Mouse (Mus musculus): Measurements from ENCODE around the gene Gm9040. TPM values are rescaled to one million over a fixed set of nuclear protein-coding genes. Genes with fewer than 3 reads are reported as not detected.
"Not testable (repeated sequence)": the region's sequence is repeated elsewhere in the genome, so short reads cannot be mapped to it uniquely, and the experiment has no call there.

Gene Gm9040
- total RNA-seq (2021): not detected

- not testable (repeated sequence) for DNase-seq
Measured at GRCm38 (mm10) chr10:118326869-118327268, at the start of gene Gm9040. TSS of gene Gm9040 (minus strand) at chr10:118326969.

GRCm38 (mm10) chr10:118370443-118370842, 43.7 kb upstream of the Gm9040 start:
- DNase-seq: peak; percentile 84

GRCm38 (mm10) chr10:118369518-118369917, 42.7 kb upstream of the Gm9040 start:
- no peak for DNase-seq

- DNase-seq: not testable (repeated sequence)
Measured at GRCm38 (mm10) chr10:118354005-118354404, 27.2 kb upstream of the Gm9040 start, which contains the start of gene Gm9049. TSS of gene Gm9049 (minus strand) at chr10:118354105.

GRCm38 (mm10) chr10:118348579-118348978, 21.8 kb upstream of the Gm9040 start, which contains the start of gene Gm9048:
TSS of gene Gm9048 (minus strand) at chr10:118348679.
- DNase-seq: not testable (repeated sequence)

GRCm38 (mm10) chr10:118343155-118343554, 16.4 kb upstream of the Gm9040 start, which contains the start of gene Gm9046:
TSS of gene Gm9046 (minus strand) at chr10:118343255.
- not testable (repeated sequence) for DNase-seq

- DNase-seq: not testable (repeated sequence)
Measured at GRCm38 (mm10) chr10:118337731-118338130, 11.0 kb upstream of the Gm9040 start, which contains the start of gene Gm9045. TSS of gene Gm9045 (minus strand) at chr10:118337831.

- DNase-seq: not testable (repeated sequence)
Measured at GRCm38 (mm10) chr10:118332308-118332707, 5.5 kb upstream of the Gm9040 start, which contains the start of gene Gm9044. TSS of gene Gm9044 (minus strand) at chr10:118332408.

GRCm38 (mm10) chr10:118319024-118319423, 7.7 kb downstream of the Gm9040 start:
- DNase-seq: no peak

- DNase-seq: not testable (repeated sequence)
Measured at GRCm38 (mm10) chr10:118302133-118302532, 24.6 kb downstream of the Gm9040 start.

- no peak for DNase-seq
Measured at GRCm38 (mm10) chr10:118294938-118295337, 31.8 kb downstream of the Gm9040 start, which contains the start of gene Iltifb. TSS of gene Iltifb (minus strand) at chr10:118295038.

GRCm38 (mm10) chr10:118283016-118283415, 43.8 kb downstream of the Gm9040 start:
- not testable (repeated sequence) for DNase-seq

GRCm38 (mm10) chr10:118282565-118282964, 44.2 kb downstream of the Gm9040 start:
- not testable (repeated sequence) for DNase-seq

GRCm38 (mm10) chr10:118278069-118278468, 48.7 kb downstream of the Gm9040 start:
- not testable (repeated sequence) for DNase-seq

Other genes starting within 250 kb of the Gm9040 start
- gene Mdm1, start 185.2 kb downstream of the Gm9040 start, total RNA-seq (2021): 10 to 100 TPM in 1 of 2 experiments, 1 to 10 TPM in 1; 9.6 to 13.1 TPM
- not detected for gene Il22, start 122.0 kb downstream of the Gm9040 start, total RNA-seq (2021)
- under 1 TPM; 0.56 to 0.57 TPM for gene Gm32717, start 86.2 kb downstream of the Gm9040 start, total RNA-seq (2021)
- gene Gm32802, start 68.3 kb downstream of the Gm9040 start, total RNA-seq (2021): under 1 TPM; 0.56 to 0.57 TPM
- gene Iltifb, start 31.9 kb downstream of the Gm9040 start, total RNA-seq (2021): not detected
- not detected for gene Gm9044, start 5.4 kb upstream of the Gm9040 start, total RNA-seq (2021)
- gene Gm9045, start 10.9 kb upstream of the Gm9040 start, total RNA-seq (2021): not detected
- not detected for gene Gm9046, start 16.3 kb upstream of the Gm9040 start, total RNA-seq (2021)
- gene Gm9048, start 21.7 kb upstream of the Gm9040 start, total RNA-seq (2021): not detected
- gene Gm9049, start 27.1 kb upstream of the Gm9040 start, total RNA-seq (2021): not detected
- not detected for gene Ifng, start 114.1 kb upstream of the Gm9040 start, total RNA-seq (2021)

All from heart, postnatal 4 days (tissue).